Mouse (Mus musculus) layer of hippocampus, adult 18-20 months (tissue): ENCODE measurements around the gene Spem1. TPM values are rescaled to one million over a fixed set of nuclear protein-coding genes. Genes with fewer than 3 reads are reported as not detected.
"Not testable (repeated sequence)": the region's sequence is repeated elsewhere in the genome, so short reads cannot be mapped to it uniquely, and the experiment has no call there.

ENCODE experiments used
- DNase-seq, 2 experiments: peaks; one replicate each; pipeline ENCODE4 v3.0.0; 2022; ENCODE audit warnings: low spot score in 2 of 2
- long read RNA-seq: library from polyadenylated mRNA; stranded (forward); transcript quantifications from one replicate; pipeline ENCODE4 v2.0.0, GENCODE M21; 2021
- total RNA-seq, 2 experiments: library from RNA; stranded (reverse); gene quantifications; 2 replicates each; pipeline ENCODE4 v1.2.3; 2021

Gene Spem1
- under 1 TPM in 1 of 2 experiments, not detected in 1; 0.62 TPM for total RNA-seq
- long read RNA-seq, partial matches to known transcripts = 1 of 1 reads
- long read RNA-seq, other reads (novel, unspliced or antisense) = 0 of 1 reads

- DNase-seq = no peak
Observed at GRCm38 (mm10) chr11:69822080-69822479, at the start of gene Spem1. Gene Spem1, minus strand, starts transcription at chr11:69822180.

DNA sequence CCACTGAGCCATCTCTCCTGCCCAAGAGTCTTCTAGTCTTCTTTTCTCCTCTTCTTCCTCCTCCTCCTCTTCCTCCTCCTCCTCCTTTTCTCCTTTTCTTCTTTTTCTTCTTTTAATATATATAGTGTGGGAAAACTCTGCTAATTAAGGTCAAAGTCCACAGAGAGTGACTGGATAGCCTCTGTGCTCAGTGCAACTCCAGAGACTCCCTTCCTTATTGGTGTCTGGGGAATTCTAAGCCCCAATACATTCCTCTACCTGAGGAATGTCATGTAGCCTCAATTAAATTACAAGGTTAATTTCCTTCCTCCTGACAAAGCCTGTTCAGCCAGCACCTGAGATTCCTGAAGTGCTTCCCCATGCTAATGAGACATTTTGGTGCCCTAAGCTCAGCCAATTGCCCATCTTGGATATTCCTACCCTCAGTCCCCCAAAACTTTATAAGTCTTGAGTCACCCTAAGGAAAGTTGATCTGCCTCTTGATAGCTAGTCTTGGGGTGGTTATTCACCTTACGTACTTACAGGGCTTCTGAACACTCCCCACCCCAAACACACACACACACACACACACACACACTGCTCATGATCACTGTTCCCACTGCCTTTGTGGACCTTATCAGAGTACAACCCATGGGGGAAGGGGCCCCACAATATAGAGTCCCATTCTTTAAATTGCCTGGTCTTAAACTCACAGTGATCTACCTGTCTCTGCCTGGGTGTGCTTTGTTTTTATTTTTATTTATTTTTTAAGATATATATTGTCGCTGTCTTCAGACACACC lies 48.5 kb upstream of the Spem1 start:
- DNase-seq = no peak

DNA sequence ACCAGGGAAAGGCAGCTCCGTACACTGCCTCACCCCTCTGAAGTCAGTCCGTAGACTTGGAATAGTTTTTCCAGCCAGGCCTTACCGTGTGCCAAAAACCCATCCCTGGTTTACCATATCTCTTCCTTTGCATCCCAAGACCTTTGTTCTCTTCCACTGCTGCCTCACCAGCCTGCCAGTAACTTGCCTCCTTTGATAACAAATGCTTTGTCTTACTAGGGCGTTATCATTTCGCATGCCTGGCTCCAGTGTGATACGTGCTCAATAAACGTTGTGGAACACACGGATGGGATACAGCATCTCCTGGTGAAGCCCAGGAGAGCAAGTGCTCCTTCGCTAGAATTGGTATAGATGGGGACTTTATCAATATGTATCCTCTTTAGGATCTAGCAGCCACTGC lies 45.4 kb upstream of the Spem1 start:
- DNase-seq = no peak

DNA sequence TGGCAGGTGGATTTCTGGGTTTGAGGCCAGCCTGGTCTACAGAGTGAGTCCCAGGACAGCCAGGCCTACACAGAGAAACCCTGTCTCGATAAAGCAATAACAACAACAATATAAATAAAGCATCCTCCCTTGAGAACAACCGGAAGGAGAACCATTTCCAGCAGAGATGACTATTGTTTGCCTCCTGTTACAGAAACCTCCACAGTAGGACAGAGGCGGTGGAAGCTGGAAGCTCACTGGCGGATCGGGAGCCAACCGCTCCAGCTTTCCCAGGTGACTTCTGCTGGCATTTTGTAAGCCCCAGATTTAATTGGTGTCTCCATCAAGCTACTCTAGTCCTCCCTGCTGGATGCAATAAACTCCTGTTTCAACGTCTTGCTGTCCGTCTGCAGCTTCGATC lies 43.6 kb upstream of the Spem1 start:
- DNase-seq = no peak

DNA sequence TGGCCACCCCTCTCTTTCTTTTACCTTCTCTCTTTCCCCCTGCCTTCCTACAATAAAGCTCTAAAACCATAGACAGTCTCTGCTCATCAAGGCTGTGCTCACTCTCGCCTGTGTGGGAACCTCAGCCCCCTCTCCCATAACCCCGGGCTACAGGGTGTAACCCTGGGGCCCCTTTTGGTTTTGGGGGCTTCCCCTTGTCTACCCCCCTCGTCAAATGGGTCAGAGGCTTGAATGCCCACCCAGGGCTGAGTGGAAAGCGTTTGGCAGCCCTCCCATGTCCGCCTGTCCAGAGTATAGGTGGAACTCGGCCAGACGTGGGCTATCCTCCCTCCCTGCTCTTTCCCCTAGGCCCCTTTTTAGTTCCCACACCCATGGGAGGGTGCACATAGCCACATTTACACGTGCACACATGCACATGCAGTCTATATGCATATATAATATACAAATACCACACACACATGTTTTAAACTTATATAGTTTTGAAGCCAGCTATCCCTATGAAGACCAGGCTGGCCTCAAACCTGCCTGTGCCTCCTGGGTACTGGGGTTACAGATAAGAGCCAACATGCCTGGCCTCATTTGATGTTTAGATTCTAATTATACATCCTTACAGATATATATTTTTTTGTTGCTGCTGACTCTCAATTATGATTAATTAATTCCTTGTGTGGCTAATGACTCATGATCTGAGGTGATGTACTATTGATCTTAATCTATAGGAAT lies 42.3 kb upstream of the Spem1 start:
- no peak for DNase-seq

GRCm38 (mm10) chr11:69863729-69864128 lies 41.7 kb upstream of the Spem1 start:
- not testable (repeated sequence) for DNase-seq

- no peak for DNase-seq
Observed at GRCm38 (mm10) chr11:69858113-69858998, 36.4 kb upstream of the Spem1 start, which contains the start of gene Tnk1. Gene Tnk1, minus strand, starts transcription at chr11:69858730.

DNA sequence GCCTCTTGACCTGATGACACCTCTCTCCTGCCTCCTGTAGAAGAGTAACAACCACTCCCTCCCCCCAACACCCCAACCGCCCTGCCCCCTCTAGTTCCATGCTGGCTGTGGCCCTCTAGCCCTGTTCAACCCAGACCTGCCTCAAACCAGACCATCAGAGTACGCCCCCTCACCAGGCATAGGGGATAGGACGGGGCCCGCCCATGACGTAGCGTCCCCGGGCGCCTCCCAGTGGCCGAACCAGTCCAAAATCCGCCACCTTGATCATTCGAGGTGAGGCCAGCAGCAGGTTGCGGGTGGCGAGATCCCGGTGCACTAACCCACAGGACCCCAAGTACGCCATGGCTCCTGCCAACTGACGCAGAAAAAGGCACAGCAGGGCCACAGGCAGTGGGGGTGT lies 33.4 kb upstream of the Spem1 start:
- DNase-seq = no peak

DNA sequence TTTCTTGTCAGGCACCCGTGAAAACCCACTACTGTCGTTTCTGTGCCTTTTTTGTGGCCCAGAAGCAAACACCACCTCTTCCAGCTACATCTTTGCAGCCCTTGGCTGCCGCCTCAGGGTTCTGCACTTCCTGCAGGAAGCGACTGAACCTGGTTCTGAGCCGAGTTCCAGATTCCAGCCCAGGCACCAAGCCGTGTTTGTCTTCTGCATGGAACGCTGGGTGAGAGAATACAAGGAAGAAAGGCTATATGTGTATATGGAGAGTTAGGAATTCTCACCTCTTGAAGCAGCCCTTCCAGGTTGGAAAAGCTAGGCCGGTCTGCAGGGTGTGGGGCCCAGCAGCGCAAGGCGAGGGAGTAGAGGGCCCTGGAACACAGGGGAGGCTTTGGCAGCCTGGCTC lies 32.7 kb upstream of the Spem1 start:
- no peak for DNase-seq

- no peak for DNase-seq
Observed at GRCm38 (mm10) chr11:69853994-69854393, 32.0 kb upstream of the Spem1 start.

DNA sequence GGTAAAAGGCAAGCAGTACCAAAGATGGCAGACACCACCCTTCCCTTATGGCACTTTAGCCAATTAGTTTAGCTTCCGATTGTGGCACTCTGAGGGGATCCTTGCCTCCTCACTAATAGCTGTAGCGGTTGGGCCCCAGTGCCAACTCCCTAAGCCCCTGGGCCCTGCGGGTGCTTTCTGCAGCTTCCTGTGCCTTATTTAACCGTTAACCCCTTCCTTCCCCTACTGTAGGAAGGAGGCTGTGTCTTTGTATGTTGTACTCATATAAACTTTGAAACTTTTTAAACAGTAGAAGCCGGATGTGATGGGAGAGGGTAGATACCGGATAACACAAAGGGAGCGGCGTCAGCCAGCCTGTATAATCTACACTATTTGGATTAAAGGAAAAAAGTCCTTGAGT lies 28.8 kb upstream of the Spem1 start:
- DNase-seq = no peak

DNA sequence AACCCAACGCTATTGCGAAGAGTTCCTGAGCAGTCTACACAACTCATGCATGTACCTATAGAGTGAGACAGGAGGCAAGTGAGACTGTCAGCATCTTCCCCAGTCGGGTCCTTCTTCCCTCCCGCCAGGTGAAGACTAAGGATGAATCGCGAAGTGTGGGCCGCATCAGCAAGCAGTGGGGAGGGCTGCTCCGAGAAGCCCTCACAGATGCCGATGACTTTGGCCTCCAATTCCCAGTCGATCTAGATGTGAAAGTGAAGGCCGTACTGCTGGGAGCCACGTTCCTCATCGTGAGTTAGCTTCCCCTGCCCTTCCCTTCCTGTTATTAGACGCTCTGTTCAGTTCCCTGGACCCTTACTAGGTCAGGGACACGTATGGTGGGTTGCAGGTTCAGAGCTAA lies 27.9 kb upstream of the Spem1 start:
- DNase-seq = no peak

- DNase-seq = no peak
Observed at GRCm38 (mm10) chr11:69849128-69849527, 27.1 kb upstream of the Spem1 start.

DNA sequence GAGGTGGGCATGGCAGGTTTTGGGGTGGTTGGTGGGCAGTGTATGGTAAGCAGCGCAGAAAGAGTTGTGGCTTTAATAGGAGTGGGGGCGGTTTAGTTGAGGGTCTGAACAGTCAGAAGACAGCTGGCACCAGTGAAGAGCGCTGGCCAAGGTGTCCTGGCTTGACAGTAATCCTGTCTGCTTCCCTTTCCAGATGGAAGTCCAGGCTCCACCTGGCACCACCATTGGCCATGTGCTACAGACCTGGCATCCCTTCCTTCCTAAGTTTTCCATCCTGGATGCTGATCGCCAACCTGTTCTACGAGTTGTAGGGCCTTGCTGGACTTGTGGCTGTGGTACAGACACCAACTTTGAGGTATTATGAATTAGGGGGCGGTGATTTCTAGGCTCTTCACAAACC lies 26.0 kb upstream of the Spem1 start:
- DNase-seq = no peak

DNA sequence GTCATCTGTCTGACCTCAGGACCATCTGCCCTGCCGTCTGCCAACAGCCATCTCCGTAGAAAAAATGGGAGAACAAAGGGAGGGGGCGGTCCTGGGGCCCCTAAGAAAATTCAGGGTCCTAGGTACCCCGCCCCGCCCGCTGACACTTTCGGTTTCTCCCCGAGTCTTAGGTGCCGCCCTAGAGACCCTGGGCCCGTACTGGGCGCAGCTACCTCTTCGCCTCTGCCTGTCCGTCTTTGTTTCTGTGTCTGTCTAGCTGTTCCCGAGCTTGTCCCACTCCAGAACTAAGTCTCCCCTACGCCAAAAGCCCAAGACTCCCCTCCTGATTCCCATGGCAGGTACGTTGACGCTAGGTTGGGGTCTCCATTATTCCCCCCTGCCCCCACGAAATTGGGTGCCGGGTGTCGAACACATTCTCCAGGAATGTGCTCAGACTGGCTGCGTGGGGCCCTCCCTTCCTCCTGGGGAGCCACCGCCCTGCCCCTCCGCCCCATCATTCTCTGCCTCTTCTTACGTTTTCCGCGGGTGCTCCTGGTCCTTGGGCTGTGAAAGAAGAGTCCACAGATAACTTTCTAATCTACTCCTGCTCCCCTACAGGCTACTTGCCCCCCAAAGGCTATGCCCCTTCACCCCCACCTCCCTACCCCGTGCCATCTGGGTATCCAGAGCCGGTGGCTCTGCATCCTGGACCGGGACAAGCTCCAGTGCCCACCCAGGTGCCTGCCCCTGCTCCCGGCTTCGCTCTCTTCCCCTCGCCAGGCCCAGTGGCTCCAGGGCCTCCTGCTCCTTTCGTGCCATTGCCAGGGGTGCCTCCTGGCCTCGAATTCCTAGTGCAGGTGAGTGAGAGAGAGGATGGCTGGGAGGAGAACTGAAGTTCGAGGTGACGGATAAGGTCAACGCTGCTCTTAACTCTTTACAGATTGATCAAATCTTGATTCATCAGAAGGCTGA lies 25.0 kb upstream of the Spem1 start:
- DNase-seq = no peak

GRCm38 (mm10) chr11:69846198-69846680 lies 24.3 kb upstream of the Spem1 start, which contains the start of gene Plscr3:
Gene Plscr3, plus strand, starts transcription at chr11:69846376.
- DNase-seq = peak; percentile 78 to 85

GRCm38 (mm10) chr11:69838714-69839104 lies 16.7 kb upstream of the Spem1 start:
- no peak for DNase-seq

DNA sequence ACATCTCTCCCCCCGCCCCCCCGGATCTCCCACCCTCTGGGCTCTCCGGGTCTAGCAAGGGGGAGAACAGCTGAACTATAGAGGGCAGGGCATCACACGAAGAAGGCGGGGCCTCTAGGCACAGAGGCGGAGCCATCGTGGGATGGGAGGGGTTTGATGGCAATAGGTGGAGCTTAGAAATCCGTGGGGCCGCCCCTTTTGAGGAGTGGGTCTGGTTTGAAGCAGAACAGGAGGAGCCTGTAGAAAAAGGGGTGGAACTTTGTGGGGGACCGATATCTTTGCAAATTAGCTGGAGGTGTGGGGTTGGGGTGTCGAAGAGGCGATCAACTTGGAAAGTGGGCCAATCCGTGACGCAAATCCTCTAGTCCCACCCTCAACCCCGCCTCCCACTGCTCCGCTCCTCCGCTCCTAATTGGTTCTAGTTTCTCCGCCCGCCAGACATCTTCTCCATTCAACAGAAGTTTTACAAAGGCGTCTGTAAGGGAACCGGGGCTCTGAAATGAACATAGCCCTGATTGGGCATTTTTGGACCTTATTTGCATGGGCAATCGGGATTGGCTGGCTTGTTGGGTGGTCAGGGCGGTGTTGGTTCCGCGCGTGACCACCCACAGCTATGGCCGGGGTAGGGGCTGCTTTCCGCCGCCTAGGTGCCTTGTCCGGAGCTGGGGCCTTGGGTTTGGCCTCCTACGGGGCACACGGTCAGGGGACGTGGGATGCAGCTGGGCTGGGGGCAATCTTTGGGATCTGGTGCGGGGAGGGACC lies 16.2 kb upstream of the Spem1 start, which contains the start of gene Tmem256:
Gene Tmem256, plus strand, starts transcription at position 563 of the 762 bp plus-strand sequence.
- peak; percentile 98 for DNase-seq

GRCm38 (mm10) chr11:69837604-69837951 lies 15.6 kb upstream of the Spem1 start, which contains the start of gene Nlgn2:
Gene Nlgn2, minus strand, starts transcription at chr11:69837784.
- no peak for DNase-seq
